Mouse (Mus musculus): ENCODE results near the gene Adamts10. TPM values are rescaled to one million over a fixed set of nuclear protein-coding genes. Genes with fewer than 3 reads are reported as not detected.

Adamts10 gene
- 53.6 and 54.5 TPM in 2 replicates for polyA plus RNA-seq (2014; fragmentation: Nextera tagmentation; extraction: Ambion mirVana)

DNA sequence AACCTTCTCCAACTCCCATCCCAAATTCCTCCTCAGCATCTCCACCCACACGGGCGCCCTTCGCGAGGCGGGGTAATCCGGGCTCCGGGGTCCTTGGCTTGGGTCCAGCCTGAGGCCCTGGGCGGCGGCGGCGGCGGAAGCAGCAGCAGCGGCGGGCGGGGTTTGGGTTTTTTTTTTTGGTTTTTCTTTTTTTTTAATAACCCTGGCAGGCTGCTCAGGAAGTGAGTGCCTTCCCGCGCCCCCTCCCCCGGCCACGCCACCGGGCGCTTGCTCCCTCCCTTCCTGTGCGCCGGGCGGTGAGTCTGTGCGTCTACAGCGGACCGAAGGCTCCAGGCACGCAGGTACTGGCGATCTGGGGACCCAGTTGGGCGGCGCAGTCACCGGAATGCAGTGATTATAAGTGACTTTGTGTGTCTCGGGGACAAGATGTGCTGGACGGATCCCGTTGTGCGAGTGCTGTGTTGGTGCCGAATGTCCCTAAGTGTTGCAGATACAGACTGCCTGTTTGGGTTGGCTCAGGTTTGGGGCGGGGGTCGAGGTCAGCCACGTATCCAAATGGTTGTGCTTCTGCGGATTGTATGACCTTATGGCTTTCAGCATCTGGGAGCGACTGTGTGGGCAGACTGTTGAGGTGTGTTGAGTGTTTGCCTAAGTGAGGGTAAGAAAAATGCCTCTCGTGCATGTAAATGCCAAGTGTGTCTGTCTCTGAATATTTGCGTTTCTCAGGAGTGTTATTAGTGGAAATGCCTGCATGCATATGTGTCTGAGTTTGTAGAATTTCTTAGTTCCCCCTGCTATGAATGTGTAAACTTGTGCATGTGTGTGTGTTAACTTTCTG, at the start of gene Adamts10:
Gene Adamts10, plus strand, starts transcription at position 287 of the 838 bp plus-strand sequence.
- peak within 1 kb of the TSS; percentile 53 for H3K4me3 ChIP-seq (ENCODE audit: low read depth, low read length)
- peak; percentile 82 for ATAC-seq (replicated peaks; ENCODE audit: low FRiP score, low TSS enrichment, low read depth)
- WGBS, result under 1% methylated on average over 44 of the region's 44 CpGs
- peak within 1 kb of the TSS; percentile 57 for H3K27ac ChIP-seq (ENCODE audit: low read depth)
- peaks cover 12% of the 10 kb centered on the region for H3K36me3 ChIP-seq (ENCODE audit: control insufficient read depth, insufficient read depth, low read length)
- H3K4me1 ChIP-seq (replicated peaks; ENCODE audit: control insufficient read depth, insufficient read depth, low read length), result peaks cover 13% of the 10 kb centered on the region; the same call in 1 of the 2 replicates
- H3K27me3 ChIP-seq (replicated peaks; ENCODE audit: control insufficient read depth, insufficient read depth, low read length), result no peaks in the 10 kb centered on the region
- peak within 1 kb of the TSS; percentile 62 for H3K9ac ChIP-seq (ENCODE audit: low read length)
- H3K9me3 ChIP-seq (ENCODE audit: control insufficient read depth, low read length), result no peaks in the 10 kb centered on the region
- DNase-seq (ENCODE audit: low spot score), result peak; percentile 90
- H3K4me2 ChIP-seq (ENCODE audit: low read length), result peak within 1 kb of the TSS; percentile 87

DNA sequence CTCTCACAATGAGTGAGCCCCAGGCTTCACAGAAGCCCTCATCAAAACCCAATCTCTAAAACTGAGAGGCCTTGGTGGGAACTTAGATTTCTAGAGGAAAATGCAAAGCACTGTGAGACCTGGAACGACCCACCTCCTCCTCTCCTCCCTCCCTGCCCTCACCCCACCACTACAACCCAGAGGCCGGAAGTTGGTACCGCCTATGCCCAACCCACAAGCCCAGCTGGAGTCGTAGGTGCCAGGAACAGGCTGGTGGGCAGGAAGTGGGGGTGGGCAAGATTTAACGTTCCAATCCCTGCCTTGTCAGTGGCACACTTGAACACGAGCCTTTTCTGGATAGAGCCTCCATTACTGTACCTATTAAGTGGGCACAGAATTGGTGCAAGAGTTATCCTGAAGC, 40.0 kb upstream of the Adamts10 start:
- Histone ChIP-seq H3K27me3 (replicated peaks; ENCODE audit: control insufficient read depth, insufficient read depth, low read length) (no peaks in the 10 kb centered on the region), H3K27ac (ENCODE audit: low read depth) (no peak overlapping the region), H3K36me3 (ENCODE audit: control insufficient read depth, insufficient read depth, low read length) (no peaks in the 10 kb centered on the region), H3K9ac (ENCODE audit: low read length) (no peak overlapping the region), H3K9me3 (ENCODE audit: control insufficient read depth, low read length) (no peaks in the 10 kb centered on the region), H3K4me1 (replicated peaks; ENCODE audit: control insufficient read depth, insufficient read depth, low read length) (no peaks in the 10 kb centered on the region), H3K4me3 (ENCODE audit: low read depth, low read length) (no peak overlapping the region), H3K4me2 (ENCODE audit: low read length) (no peak overlapping the region)
- no peak for DNase-seq (ENCODE audit: low spot score)
- 35% methylated on average over 6 of the region's 6 CpGs for WGBS
- ATAC-seq (replicated peaks; ENCODE audit: low FRiP score, low TSS enrichment, low read depth), result no peak

DNA sequence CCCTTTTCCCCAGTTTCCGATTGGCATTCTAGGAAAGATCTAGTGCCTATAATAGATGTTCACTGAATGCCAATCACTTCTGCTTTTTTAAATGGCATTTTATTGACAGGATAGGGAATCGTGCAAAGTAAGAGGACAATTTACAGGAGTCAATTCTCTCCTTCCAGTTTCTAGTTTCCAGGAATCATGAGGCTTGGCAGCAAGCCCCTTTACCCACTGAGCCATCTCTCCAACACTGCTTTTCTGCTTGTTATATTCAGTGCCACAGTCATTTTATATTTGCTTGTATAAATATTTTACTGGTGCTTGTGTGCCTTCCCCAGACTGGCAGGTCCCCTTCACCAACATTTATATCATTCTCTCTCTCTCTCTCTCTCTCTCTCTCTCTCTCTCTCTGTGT, 36.8 kb upstream of the Adamts10 start:
- H3K9ac ChIP-seq (ENCODE audit: low read length), result no peak overlapping the region
- DNase-seq (ENCODE audit: low spot score) (no peak), ATAC-seq (replicated peaks; ENCODE audit: low FRiP score, low TSS enrichment, low read depth) (no peak)
- no peaks in the 10 kb centered on the region for H3K4me1 ChIP-seq (replicated peaks; ENCODE audit: control insufficient read depth, insufficient read depth, low read length)
- H3K4me3 ChIP-seq (ENCODE audit: low read depth, low read length), result no peak overlapping the region
- H3K27me3 ChIP-seq (replicated peaks; ENCODE audit: control insufficient read depth, insufficient read depth, low read length), result no peaks in the 10 kb centered on the region
- no peaks in the 10 kb centered on the region for H3K9me3 ChIP-seq (ENCODE audit: control insufficient read depth, low read length)
- 82% methylated on average over 2 of the region's 2 CpGs for WGBS
- H3K4me2 ChIP-seq (ENCODE audit: low read length), result no peak overlapping the region
- no peak overlapping the region for H3K27ac ChIP-seq (ENCODE audit: low read depth)
- H3K36me3 ChIP-seq (ENCODE audit: control insufficient read depth, insufficient read depth, low read length), result no peaks in the 10 kb centered on the region

DNA sequence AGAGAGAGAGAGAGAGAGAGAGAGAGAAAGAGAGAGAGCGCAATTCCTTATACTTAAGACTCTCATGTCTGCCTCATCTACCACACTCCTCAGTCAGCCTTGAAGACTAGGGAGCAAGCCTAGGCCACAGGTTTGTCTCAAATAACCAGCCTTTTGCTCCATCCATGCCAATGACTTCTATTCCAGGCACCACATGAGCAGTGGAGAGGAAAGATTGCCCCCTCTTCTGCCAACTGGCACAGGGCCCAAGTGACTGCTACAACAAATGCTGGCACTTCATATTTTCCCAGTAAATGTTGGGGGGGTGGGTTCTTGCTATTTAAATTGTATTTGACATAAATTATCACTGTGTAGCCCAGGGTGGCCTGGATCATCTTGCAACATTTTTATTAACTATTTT, 36.4 kb upstream of the Adamts10 start:
- 100% methylated on average over 1 of the region's 1 CpGs for WGBS
- no peak for ATAC-seq (replicated peaks; ENCODE audit: low FRiP score, low TSS enrichment, low read depth)

DNA sequence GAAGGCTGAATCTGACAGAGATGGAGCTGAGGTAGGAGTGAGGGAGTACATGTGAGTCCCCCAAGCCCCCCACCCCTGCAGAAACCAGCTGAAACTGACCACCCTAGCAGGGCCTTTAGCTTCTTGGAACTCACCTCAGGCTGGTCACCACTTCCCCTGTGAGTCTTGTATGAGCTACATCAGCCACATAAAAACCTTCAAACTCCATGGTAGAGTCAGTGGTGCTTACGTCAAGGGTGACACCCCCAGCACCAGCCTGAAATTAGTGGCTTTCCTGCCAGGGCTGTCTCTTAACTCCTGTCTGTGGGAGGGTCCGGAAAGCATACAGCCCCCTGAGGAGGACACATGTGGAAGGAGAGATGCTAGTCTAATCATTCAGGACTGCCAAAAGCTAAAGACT, 32.6 kb upstream of the Adamts10 start:
- H3K9ac ChIP-seq (ENCODE audit: low read length), result no peak overlapping the region
- DNase-seq (ENCODE audit: low spot score) (no peak), ATAC-seq (replicated peaks; ENCODE audit: low FRiP score, low TSS enrichment, low read depth) (no peak)
- 88% methylated on average over 2 of the region's 2 CpGs for WGBS
- H3K4me2 ChIP-seq (ENCODE audit: low read length), result no peak overlapping the region
- H3K27me3 ChIP-seq (replicated peaks; ENCODE audit: control insufficient read depth, insufficient read depth, low read length), result no peaks in the 10 kb centered on the region
- no peaks in the 10 kb centered on the region for H3K36me3 ChIP-seq (ENCODE audit: control insufficient read depth, insufficient read depth, low read length)
- no peaks in the 10 kb centered on the region for H3K4me1 ChIP-seq (replicated peaks; ENCODE audit: control insufficient read depth, insufficient read depth, low read length)
- H3K4me3 ChIP-seq (ENCODE audit: low read depth, low read length), result no peak overlapping the region
- H3K27ac ChIP-seq (ENCODE audit: low read depth), result no peak overlapping the region
- no peaks in the 10 kb centered on the region for H3K9me3 ChIP-seq (ENCODE audit: control insufficient read depth, low read length)

More for the DNA sequence above, 36.4 kb upstream of the Adamts10 start:
- H3K9ac ChIP-seq (ENCODE audit: low read length), result no peak overlapping the region
- no peaks in the 10 kb centered on the region for H3K36me3 ChIP-seq (ENCODE audit: control insufficient read depth, insufficient read depth, low read length)
- no peaks in the 10 kb centered on the region for H3K27me3 ChIP-seq (replicated peaks; ENCODE audit: control insufficient read depth, insufficient read depth, low read length)
- no peaks in the 10 kb centered on the region for H3K4me1 ChIP-seq (replicated peaks; ENCODE audit: control insufficient read depth, insufficient read depth, low read length)
- no peak for DNase-seq (ENCODE audit: low spot score)
- H3K9me3 ChIP-seq (ENCODE audit: control insufficient read depth, low read length), result no peaks in the 10 kb centered on the region
- H3K4me2 ChIP-seq (ENCODE audit: low read length), result no peak overlapping the region
- no peak overlapping the region for H3K27ac ChIP-seq (ENCODE audit: low read depth)
- no peak overlapping the region for H3K4me3 ChIP-seq (ENCODE audit: low read depth, low read length)

DNA sequence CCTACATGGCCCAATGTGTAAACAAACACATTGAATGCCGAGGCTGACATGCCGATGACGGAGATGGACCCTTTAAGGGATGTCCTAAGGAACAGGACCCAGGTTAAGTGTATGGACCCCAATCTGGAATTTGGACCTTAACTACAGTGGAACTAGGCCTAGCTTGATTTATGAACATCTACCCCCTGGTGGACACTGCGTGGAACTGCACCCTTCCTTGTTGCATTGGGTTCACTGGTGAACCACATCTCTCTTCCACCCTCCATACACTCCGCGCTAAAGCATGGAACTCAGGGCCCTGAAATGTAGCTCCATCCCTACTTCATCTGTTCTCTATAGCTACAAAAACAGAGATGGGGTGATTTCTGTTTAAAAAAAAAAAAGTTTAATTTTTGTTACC, 30.9 kb upstream of the Adamts10 start:
- H3K36me3 ChIP-seq (ENCODE audit: control insufficient read depth, insufficient read depth, low read length), result no peaks in the 10 kb centered on the region
- 65% methylated on average over 6 of the region's 6 CpGs for WGBS
- no peak overlapping the region for H3K4me2 ChIP-seq (ENCODE audit: low read length)
- no peak for DNase-seq (ENCODE audit: low spot score)
- H3K27ac ChIP-seq (ENCODE audit: low read depth), result no peak overlapping the region
- H3K9ac ChIP-seq (ENCODE audit: low read length), result no peak overlapping the region
- no peaks in the 10 kb centered on the region for H3K27me3 ChIP-seq (replicated peaks; ENCODE audit: control insufficient read depth, insufficient read depth, low read length)
- H3K4me1 ChIP-seq (replicated peaks; ENCODE audit: control insufficient read depth, insufficient read depth, low read length), result no peaks in the 10 kb centered on the region
- no peaks in the 10 kb centered on the region for H3K9me3 ChIP-seq (ENCODE audit: control insufficient read depth, low read length)
- H3K4me3 ChIP-seq (ENCODE audit: low read depth, low read length), result no peak overlapping the region
- no peak for ATAC-seq (replicated peaks; ENCODE audit: low FRiP score, low TSS enrichment, low read depth)

DNA sequence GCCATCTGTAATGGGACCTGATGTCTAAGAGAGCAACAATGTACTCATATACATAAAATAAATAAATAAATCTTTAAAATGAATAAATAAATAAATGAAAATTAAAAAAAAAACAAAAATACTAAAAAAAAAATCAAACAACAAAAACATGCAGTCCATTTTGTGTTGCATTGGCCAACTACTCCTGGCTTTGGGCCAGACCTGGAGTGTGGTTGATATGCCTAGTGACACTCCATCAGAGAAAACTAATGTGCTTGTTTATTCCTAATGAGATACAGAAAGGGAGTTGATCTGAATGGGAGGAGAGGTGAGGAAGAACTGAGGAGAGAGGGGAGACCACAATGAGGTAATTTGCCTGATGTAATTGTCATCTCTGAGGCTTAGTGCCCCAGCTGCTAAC, 29.4 kb upstream of the Adamts10 start:
- Histone ChIP-seq H3K4me2 (ENCODE audit: low read length) (no peak overlapping the region), H3K9me3 (ENCODE audit: control insufficient read depth, low read length) (no peaks in the 10 kb centered on the region), H3K4me3 (ENCODE audit: low read depth, low read length) (no peak overlapping the region), H3K27ac (ENCODE audit: low read depth) (no peak overlapping the region), H3K9ac (ENCODE audit: low read length) (no peak overlapping the region), H3K36me3 (ENCODE audit: control insufficient read depth, insufficient read depth, low read length) (no peaks in the 10 kb centered on the region), H3K4me1 (replicated peaks; ENCODE audit: control insufficient read depth, insufficient read depth, low read length) (no peaks in the 10 kb centered on the region), H3K27me3 (replicated peaks; ENCODE audit: control insufficient read depth, insufficient read depth, low read length) (no peaks in the 10 kb centered on the region)
- DNase-seq (ENCODE audit: low spot score), result no peak
- no peak for ATAC-seq (replicated peaks; ENCODE audit: low FRiP score, low TSS enrichment, low read depth)

DNA sequence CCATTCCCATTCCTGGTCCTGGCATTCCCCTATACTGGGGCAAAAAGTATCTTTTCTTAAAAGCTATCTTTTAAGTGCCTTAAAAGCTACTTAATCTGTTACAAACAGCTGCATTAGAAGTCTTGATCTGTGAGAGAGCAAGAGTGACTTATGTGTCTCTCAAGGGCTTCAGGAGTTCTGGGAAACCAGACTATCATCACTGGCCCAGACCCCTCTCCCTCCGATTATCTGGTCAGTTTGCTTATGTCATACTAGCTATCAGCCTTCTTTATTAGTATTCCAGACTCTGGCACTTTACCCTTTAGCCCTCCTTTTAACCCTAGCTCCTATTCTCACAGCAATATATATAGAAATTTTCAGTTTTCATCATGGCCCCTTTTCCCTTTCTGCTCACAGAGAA, 25.1 kb upstream of the Adamts10 start:
- peaks cover 2% of the 10 kb centered on the region; the same call in 1 of the 2 replicates for H3K4me1 ChIP-seq (replicated peaks; ENCODE audit: control insufficient read depth, insufficient read depth, low read length)
- H3K27me3 ChIP-seq (replicated peaks; ENCODE audit: control insufficient read depth, insufficient read depth, low read length), result no peaks in the 10 kb centered on the region
- H3K4me2 ChIP-seq (ENCODE audit: low read length), result no peak overlapping the region
- H3K9me3 ChIP-seq (ENCODE audit: control insufficient read depth, low read length), result no peaks in the 10 kb centered on the region
- 42% methylated on average over 1 of the region's 1 CpGs for WGBS
- no peak overlapping the region for H3K9ac ChIP-seq (ENCODE audit: low read length)
- H3K36me3 ChIP-seq (ENCODE audit: control insufficient read depth, insufficient read depth, low read length), result no peaks in the 10 kb centered on the region
- no peak overlapping the region for H3K4me3 ChIP-seq (ENCODE audit: low read depth, low read length)
- no peak for ATAC-seq (replicated peaks; ENCODE audit: low FRiP score, low TSS enrichment, low read depth)
- DNase-seq (ENCODE audit: low spot score), result no peak
- no peak overlapping the region for H3K27ac ChIP-seq (ENCODE audit: low read depth)

DNA sequence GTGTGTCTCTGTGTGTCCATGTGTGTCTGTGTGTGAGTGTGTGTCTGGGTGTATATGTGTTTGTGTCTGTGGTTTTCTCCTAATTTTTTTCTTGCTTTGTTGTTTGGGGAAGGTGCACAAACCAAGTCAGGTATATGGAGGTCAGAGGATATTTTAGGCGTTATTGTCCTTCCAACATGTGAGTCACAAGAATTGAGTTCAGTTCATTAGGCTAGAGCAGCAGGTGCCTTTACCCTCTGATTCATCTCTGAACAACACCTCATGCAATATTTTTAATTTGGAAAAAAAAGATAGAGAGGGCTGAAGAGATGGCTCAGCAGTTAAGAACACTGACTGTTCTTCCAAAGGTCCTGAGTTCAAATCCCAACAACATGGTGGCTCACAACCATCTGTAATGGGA, 15.6 kb upstream of the Adamts10 start:
- Histone ChIP-seq H3K27ac (ENCODE audit: low read depth) (no peak overlapping the region), H3K9me3 (ENCODE audit: control insufficient read depth, low read length) (no peaks in the 10 kb centered on the region), H3K4me3 (ENCODE audit: low read depth, low read length) (no peak overlapping the region), H3K27me3 (replicated peaks; ENCODE audit: control insufficient read depth, insufficient read depth, low read length) (no peaks in the 10 kb centered on the region), H3K4me1 (replicated peaks; ENCODE audit: control insufficient read depth, insufficient read depth, low read length) (peaks cover 7% of the 10 kb centered on the region), H3K4me2 (ENCODE audit: low read length) (no peak overlapping the region), H3K36me3 (ENCODE audit: control insufficient read depth, insufficient read depth, low read length) (no peaks in the 10 kb centered on the region), H3K9ac (ENCODE audit: low read length) (no peak overlapping the region)
- DNase-seq (ENCODE audit: low spot score) (no peak), ATAC-seq (replicated peaks; ENCODE audit: low FRiP score, low TSS enrichment, low read depth) (no peak)
- WGBS, result 96% methylated on average over 1 of the region's 1 CpGs
